In the genomic region with DNA sequence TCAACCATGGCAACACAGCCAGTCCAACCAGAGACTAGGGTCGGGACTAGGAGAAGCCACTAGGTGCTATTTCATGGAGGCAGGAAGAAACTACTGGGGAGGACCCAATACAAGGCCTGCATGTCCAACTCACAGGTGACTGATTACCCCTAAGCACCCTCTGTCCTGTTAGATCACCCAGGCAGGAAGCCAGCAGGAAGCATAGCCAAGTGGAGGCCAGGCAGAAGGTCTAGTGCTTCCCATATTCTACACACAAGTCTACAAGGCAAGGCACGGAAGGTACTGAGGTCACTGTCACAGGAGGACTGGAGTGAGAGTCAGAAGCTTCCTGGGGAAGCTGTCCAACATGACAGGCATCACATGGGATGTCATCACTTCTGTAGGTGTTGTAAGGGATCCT, we compare ENCODE assay signal across 18 mouse cellular contexts. TPM values are rescaled to one million over a fixed set of nuclear protein-coding genes. Genes with fewer than 3 reads are reported as not detected.
A peak's percentile ranks its signal among the peaks of the same experiment; 100 is the strongest.
DNase-seq lines count a peak whose midpoint lies in the region; ATAC-seq lines count a peak whose summit lies in the region.
"Had no signal": no experiment of that assay in that cellular context is flagged by ENCODE, and none has a peak within 500 bp of the region (broad histone marks: within the 10 kb centered on the region; RNA-seq: fewer than 3 reads in every experiment).

No protein-coding gene starts in this region.

- intact Hi-C loops in heart, postnatal 14 days (cut with DNase I): no loop called here

- H3K4me2 ChIP-seq in kidney, embryonic 15.5 days: no peak overlapping the region
- H3K4me2 ChIP-seq: embryonic facial prominence, embryonic 12.5 days; hindbrain, embryonic 14.5 days; limb, embryonic 15.5 days; neural tube, embryonic 13.5 days had no signal

- no peak for ATAC-seq in kidney, embryonic 15.5 days (replicated peaks; ENCODE audit: low FRiP score)

- H3K9me3 ChIP-seq in kidney, embryonic 15.5 days (replicated peaks): no peaks in the 10 kb centered on the region
- H3K9me3 ChIP-seq: embryonic facial prominence, embryonic 12.5 days; limb, embryonic 15.5 days; neural tube, embryonic 13.5 days had no signal

- no peak overlapping the region for H3K27ac ChIP-seq in kidney, embryonic 15.5 days
- H3K27ac ChIP-seq: embryonic facial prominence, embryonic 12.5 days; hindbrain, embryonic 14.5 days; limb, embryonic 15.5 days; neural tube, embryonic 13.5 days had no signal

- peak; percentile 35 for DNase-seq in kidney, adult 9 months
- DNase-seq in thymus, postnatal 4 days: peak; percentile 22
- no peak for DNase-seq in thymus, adult 18-20 months
- peak; percentile 31 to 39 for DNase-seq in heart, postnatal 14 days
- DNase-seq in yolk sac, embryonic 10.5 days (ENCODE audit: low spot score): no peak
- DNase-seq in frontal cortex, postnatal 36 days (ENCODE audit: low spot score in 2 of 2): no peak
- DNase-seq: adrenal gland, postnatal 10 days; kidney, postnatal 14 days had no signal

- H3K36me3 ChIP-seq in kidney, embryonic 15.5 days: no peaks in the 10 kb centered on the region
- H3K36me3 ChIP-seq: embryonic facial prominence, embryonic 12.5 days; neural tube, embryonic 13.5 days had no signal

- H3K9ac ChIP-seq in kidney, embryonic 15.5 days: no peak overlapping the region
- H3K9ac ChIP-seq: embryonic facial prominence, embryonic 12.5 days; hindbrain, embryonic 14.5 days; limb, embryonic 15.5 days; neural tube, embryonic 13.5 days had no signal

- no peak overlapping the region for H3K4me3 ChIP-seq in kidney, embryonic 15.5 days (replicated peaks)
- H3K4me3 ChIP-seq: embryonic facial prominence, embryonic 12.5 days; limb, embryonic 15.5 days; neural tube, embryonic 13.5 days had no signal

- peaks cover 13% of the 10 kb centered on the region for H3K4me1 ChIP-seq in kidney, embryonic 15.5 days

- H3K27me3 ChIP-seq in kidney, embryonic 15.5 days: no peaks in the 10 kb centered on the region
- H3K27me3 ChIP-seq: embryonic facial prominence, embryonic 12.5 days; limb, embryonic 15.5 days; neural tube, embryonic 13.5 days had no signal

- 74% methylated on average over 2 of the region's 2 CpGs for WGBS in kidney, embryonic 15.5 days

RNA-seq across cellular contexts. Expression of a gene that starts 2.6 kb away (rescaled TPM):
- polyA plus RNA-seq in kidney, embryonic 15.5 days (2015; fragmentation: Nextera tagmentation; extraction: Ambion mirVana): 17.5 and 19.6 TPM in 2 replicates
- total RNA-seq in heart, postnatal 14 days (2021): 10 to 100 TPM; 13.8 to 16.1 TPM

RNA-seq across cellular contexts. Expression of a gene that starts 26.7 kb away (rescaled TPM):
- not detected in 2 replicates for polyA plus RNA-seq in kidney, embryonic 15.5 days (2015; fragmentation: Nextera tagmentation; extraction: Ambion mirVana)
- total RNA-seq in heart, postnatal 14 days (2021): not detected
- total RNA-seq: layer of hippocampus, postnatal 10 days; left cerebral cortex, postnatal 10 days; megakaryocyte-erythroid progenitor cell, adult 5-6 weeks; monocyte, adult 5-6 weeks had no signal
- polyA plus RNA-seq: limb, embryonic 15.5 days; lung, embryonic 16.5 days had no signal

RNA-seq across cellular contexts. Expression of a gene that starts 59.6 kb away (rescaled TPM):
- polyA plus RNA-seq in kidney, embryonic 15.5 days (2015; fragmentation: Nextera tagmentation; extraction: Ambion mirVana): 0.04 TPM in 1 of 2 replicates, not detected in the other
- under 1 TPM; 0.10 to 0.17 TPM for total RNA-seq in heart, postnatal 14 days (2021)
- total RNA-seq: megakaryocyte-erythroid progenitor cell, adult 5-6 weeks; monocyte, adult 5-6 weeks had no signal

Comparison
In these comparisons a context has a peak if more than half of its experiments do, and no peak if none do; other contexts are left out.
1. DNase-seq: peak in kidney, adult 9 months (single experiment), thymus, postnatal 4 days (single experiment) and heart, postnatal 14 days (2 of 2); none in thymus, adult 18-20 months (0 of 2), yolk sac, embryonic 10.5 days (single experiment) and frontal cortex, postnatal 36 days (0 of 2).